Mouse (Mus musculus) adrenal gland, postnatal 4 days (tissue): ENCODE measurements around the gene Mark4. TPM values are rescaled to one million over a fixed set of nuclear protein-coding genes. Genes with fewer than 3 reads are reported as not detected.

Experiments
- DNase-seq, 2 experiments: peaks; one replicate each; pipeline ENCODE4 v3.0.0; 2021 to 2022; ENCODE audit warnings: low spot score in 2 of 2, mixed read lengths in 2 of 2
- total RNA-seq, 2 experiments: library from RNA; stranded (reverse); gene quantifications; 2 replicates each; pipeline ENCODE4 v1.2.3; 2021

The Mark4 gene
- total RNA-seq, 2 experiments from 2014 or later, result 47.7 to 51.6 TPM

DNA sequence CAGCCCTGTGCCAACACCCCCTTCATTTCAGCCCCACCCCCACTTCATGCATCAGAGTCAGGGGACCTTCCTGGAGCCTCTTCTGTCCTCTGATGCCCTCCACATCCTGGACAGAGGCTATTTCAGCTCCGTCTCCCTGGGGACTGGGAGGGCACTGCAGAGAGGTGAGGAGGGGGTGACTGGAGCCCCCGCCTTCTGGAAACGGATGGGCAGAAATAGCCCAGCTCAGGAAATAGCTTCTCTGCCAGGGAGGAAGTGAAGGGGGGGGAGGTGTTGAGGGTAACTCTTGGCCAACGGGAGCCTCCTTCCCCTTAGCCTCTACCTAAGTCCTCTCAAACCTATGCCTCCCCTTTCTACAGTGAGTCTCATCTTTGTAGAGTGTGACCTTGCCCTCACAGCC, 13.8 kb upstream of the Mark4 start:
- no peak for DNase-seq

DNA sequence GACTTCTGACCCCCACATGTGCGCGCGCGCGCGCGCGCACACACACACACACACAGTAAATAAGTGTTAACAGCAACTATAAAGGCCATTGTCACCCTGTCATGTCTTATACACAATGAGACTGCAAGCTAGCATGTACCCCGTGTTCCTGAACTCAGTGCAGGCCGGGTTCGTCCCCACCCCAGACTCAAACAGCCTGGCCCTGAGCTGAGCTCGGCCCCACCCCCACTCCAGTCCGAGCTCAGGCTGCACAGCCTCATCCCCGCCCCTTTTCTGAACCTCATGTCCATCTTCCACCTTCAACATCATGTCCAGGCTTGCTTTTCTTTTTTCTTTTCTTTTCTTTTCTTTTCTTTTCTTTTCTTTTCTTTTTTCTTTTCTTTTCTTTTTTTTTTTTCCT, 11.7 kb upstream of the Mark4 start:
- DNase-seq, result no peak

DNA sequence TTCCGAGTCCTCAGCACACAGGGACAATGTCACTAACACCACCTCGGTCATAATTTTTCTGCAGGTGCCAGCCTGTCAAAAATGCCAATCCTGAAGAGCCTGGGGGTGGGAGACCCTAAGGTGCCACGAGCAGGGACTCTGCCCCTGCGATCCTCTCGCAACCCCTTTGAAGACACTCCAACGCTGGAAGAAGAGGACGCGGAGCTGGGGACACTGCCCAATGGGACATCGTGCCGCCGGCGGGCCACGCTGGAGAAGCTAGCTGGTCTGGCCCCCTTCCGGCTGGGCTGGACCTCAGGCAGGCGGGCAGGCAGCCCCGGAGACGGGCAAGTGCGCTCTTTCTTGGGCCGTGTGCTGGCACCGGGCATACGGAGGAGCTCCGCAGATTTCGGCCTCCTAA, 10.8 kb upstream of the Mark4 start:
- DNase-seq, result no peak

DNA sequence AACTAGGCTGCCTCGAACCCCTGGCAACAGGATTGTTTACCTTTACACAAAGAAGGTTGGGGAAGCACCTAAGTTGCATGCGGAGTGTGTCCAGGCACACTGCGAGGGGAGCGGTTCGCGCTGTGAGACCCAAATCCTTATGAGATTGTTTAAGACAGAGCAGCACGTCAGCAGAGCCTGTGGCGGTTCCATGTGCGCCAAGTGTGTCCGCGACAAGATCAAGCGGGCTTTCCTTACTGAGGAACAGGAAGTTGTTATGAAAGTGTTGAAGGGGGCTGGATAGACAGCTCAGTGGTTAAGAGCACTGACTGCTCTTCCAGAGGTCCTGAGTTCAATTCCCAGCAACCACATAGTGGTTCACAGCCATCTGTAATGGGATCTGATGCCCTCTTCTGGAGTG, 9.7 kb upstream of the Mark4 start:
- no peak for DNase-seq

DNA sequence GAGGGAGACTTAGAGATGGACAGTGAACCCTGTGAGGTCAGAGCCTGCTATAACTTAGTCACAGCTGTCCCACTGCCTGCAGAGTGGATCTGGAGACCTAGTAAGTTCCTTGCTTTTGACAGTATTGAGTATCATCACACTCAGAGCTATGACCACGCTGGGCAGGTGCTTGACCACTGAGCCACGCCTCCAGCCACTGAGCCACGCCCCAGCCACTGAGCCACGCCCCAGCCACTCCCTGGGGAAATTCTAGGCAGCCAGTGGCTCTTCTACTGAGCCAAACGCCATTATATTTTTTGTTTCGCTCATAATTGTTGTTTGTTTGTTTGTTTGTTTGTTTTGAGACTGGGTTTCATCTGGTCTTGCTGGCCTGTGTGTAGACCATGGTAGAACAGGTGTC, 9.0 kb upstream of the Mark4 start:
- DNase-seq, result no peak

DNA sequence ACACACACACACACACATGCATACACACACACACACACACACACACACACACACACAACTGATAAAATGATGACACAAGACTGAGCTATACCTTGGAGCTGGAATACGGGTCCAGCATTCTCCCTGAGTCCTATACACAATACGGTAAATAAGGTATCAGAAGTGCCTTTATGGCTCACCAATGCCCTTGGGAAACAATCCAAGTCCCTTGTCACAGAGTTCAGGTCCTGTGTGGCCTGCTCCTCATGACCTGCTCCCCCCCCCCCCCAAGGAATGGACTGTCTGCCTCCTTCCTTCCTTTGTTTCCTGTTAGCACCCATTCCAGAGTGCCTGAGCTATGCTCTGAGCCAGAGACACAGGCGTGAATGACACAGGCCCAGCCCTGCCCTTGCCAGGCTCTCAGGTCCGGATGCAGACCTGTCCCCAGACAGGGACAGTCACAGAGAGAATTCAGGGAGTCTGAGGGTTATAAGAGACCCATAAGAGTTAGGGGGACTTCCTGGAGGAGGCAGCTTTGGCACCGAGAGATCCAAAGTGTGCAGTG, 8.1 kb upstream of the Mark4 start:
- DNase-seq, result no peak

DNA sequence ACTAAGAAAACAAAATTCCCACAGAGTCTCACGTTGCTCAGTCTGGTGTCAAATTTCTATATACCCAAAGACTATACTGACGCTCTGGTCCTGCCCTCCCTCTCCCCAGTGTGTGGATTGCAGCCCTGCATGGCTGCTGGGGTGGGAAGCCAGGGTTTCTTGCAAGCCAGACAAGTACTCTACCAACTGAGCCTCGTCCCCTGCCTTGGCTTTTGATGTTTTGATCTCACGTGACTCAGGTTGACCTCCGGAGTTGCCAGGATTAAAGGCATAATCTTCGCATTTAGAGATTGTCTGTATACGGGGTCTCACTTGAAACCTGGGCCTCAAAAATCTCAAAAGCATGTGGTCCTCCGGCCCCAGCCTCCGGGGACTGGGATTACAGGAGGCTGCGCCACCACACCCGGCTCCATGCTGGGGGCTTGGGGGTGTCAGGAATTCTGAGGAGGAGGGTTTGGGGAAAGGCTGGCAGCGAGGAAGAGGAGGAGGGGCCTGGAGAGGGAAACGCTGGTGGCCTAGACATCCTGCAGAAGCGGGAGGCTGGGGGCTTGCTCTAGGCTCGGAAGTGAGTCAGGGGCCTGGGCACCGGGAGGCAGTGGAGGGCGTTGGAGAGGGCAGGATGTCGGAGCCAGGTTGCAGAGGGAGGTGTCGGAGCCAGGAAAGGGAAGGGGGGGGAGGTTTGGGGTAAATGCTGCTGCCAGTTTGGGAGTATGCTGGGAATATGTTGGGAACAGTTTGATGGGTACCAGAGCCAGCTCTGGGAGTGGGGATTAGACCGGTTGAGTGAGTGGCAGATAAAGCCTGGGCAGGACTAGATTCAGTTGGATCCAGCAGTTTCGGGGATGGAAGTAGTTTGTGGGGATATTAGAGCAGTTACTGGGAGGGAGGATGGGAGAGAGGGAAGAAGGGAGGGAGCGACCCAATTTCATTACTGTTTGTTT, 6.0 kb upstream of the Mark4 start:
- DNase-seq, result no peak

DNA sequence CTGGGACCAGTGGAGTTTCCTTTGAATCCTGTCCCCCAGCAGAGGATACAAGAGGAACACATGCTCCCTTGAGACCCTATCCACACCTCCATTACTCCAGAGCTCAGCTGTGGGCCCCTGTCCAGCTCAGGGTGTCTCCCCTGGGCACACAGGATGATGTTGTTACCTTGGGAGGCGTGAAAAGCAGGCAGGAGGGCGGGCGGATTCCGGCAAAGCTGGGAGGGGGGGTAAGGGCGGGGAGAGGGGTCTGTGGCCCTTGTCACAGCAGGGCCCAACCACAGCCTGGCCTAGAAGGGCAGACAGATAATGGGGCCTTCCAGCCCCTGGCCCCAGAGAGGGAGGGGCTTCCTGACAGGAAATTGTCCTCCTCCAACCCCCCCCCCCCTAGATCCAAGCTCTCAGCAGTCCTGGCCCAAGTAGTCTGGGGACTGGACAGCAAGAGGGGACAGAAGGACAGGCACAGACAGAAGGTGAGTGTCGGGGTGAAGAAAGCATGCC, 4.3 kb upstream of the Mark4 start, which contains the start of gene Exoc3l2:
TSS of gene Exoc3l2 (plus strand) at position 448 of the 498 bp plus-strand sequence.
- DNase-seq, result no peak

DNA sequence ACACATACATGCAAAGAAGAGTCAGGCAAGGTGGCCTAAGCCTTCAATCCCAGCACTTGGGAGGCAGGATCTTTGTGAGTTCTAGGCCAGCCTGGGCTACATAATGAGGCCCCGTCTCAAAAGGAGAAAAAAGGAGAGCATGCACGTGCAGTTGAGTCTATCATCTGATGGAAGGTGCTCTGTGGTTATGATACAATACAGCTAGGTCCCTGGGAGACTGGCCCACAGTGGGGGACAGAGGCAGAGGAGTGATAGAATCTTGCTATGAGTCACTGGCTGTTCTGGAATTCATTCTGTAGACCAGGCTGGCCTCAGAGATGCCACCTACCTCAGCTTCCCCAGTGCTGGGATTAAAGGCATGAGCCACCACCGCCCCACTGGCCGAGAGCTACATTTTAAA, 3.8 kb upstream of the Mark4 start:
- no peak for DNase-seq

DNA sequence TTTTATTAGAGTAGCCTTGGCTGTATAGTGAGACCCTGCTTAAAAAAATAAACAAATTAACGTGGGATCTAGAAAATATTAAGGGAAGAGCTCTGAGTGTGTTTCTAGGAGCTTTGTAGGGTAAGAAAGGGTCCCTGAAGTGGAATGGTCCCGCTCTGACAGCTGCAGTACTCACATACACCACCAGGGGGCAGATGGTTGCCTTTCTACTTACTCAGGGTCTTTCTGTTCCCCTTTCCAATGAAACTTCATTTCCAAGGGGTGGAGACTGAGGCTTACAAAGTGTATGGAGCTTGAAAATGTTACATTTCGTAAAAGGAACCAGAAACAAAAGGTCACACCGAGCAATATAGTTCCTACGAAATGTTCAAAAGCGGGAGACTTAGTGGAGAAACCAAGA, 2.9 kb upstream of the Mark4 start:
- peak; percentile 47 to 61 for DNase-seq

DNA sequence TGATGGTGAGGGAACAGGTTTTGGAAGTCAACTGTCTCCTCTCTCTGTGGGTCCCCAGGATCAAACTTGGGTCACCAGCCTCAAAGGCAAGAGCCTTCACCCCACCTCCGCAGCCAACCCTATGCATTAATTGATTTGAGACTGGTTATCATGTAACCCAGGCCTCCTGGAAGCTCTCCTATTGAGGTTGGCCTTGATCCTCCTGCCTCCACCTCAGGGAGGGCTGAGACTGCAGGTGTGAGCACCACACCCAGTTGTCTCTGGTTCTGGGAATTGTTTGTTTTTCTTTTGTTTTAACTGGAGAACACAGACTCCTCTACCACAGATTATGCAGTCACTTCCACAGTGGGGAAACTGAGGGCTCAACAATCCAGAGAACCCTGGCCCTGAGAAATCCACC, 1.9 kb upstream of the Mark4 start:
- DNase-seq, result no peak

DNA sequence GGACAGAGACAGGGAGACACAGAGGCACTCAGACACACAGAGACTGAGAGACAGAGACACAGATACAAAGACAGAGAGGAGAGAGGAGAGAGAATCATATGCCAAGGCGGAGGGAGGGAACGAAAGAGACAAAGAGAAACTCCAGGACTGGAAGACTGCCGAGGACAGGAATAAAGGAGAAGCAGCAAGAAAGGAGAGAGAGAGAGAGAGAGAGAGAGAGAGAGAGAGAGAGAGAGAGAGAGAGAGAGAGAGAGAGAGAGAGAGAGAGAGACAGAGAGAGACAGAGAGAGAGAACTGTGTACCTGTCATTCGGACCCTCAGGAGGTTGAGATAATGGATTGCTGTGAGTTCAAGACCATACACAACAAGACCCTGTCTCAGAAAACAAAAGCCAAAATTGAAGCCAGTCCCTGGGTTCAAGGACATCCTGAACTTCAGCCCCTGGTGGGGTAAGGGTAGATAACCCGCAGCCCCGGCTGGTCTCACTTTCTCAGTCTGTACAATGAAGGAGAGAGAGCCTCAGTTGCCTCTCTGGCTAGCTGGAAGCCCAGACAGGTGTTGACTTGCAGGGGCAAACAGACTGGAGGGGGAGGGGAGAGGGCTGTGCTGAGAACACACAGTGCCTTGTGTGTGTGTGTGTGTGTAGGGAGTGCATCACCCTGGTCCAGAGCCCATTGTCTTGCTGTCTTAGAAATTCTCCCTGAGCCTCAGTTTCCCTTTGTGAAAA, 686 bp upstream of the Mark4 start:
- no peak for DNase-seq

DNA sequence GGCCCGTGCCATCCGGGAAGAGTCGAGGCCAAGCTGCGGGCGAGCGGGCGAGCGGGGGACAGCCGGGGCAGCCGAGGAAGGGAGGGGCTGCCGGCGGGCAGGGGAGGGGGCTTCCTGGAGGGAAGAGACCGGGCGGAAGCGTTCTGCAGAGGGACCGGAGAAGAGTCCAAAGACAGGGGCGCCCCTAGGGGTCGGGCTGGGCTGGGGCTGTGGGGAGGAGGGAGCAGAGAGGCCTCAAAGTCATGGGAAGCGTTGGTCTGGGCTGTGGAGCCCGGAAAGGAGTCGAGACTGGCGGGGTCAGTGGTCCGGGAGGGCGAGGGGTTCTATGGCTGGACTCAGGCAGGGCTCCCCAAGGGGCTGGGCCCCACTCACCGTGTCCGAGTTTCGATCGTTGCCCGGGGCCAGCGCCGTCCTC, 542 bp downstream of the Mark4 start:
- no peak for DNase-seq

DNA sequence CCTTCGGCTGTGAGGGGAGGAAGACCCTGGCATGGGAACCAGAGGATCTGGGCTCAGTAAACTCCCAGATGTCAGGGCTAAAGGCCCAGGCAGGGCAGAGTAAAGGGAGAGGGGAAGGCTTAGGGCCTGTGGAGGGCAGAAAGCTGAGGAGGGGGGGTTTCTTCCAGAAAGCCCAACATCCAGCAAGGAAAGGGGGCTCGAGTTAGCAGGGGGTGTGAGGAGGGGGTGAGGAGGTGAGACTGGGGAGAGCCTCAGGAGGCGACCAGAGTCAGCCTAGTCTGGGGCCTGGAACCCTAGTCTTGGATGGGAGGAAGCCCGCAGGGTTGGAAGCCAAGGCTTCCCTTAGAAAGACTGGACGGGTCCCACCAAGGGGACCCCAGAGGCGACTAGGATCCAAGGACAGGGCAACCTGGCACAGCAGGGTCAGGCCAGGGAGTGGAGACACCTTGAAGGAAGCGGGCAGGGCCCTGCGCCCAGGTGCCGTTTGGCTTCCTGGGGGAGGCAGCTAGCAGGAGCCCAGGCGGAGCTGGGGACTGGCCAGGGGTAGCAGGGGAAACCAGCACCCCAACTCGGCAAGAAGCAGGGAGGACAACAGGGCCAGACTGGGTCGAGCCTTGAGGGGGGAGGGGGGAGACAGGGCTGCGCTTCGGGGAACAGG, 1.1 kb downstream of the Mark4 start:
- no peak for DNase-seq

DNA sequence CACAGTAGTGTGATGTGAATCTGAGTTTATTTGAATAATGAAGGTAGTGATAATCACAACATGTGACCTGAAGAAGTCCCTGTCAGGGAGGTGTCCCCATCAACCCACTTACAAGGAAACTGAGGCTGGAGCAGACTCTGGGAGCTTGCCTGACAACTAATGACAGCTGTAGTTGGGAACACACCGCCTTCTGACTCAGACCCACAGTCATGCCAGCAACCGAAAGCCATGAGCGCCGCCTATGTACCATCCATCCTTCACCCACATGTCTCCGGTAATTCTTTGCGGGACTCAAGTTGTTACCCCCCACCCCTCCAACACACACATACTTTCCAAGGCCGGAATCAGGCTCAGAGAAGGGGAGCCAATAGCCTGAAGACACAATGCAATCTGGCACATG, 2.0 kb downstream of the Mark4 start:
- no peak for DNase-seq

DNA sequence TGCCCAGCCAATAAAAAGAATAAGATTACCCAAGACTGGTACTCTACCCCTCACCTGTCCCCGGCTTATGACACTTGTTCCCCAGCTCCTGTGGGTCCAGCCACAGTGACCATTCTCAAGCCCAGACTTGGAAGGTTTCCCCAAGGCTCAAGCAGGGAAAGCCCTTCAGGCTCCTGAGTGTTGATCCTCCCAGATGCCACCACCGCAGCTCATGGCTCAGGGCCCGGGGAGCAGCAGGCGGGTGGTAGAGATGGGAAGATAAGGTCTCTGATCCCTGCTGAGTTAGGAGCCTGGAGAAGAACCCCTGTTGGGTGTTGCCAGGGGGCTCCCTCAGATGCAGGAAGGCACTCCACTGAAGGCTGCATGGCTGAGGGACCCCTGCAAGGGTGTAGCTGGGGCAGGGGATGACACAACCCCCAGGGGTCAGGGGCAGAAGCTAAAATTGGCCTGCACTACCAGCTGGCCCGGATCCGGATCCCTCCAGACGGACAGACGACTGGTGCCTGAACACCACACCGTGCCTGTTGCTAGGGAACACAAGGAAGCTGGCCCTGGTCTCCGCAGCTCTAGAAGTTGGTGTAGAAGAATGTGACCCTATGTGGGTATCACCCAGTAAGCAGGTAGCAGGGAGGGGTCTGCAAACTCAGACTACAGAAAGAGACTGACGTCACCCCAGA, 2.7 kb downstream of the Mark4 start:
- DNase-seq, result no peak

DNA sequence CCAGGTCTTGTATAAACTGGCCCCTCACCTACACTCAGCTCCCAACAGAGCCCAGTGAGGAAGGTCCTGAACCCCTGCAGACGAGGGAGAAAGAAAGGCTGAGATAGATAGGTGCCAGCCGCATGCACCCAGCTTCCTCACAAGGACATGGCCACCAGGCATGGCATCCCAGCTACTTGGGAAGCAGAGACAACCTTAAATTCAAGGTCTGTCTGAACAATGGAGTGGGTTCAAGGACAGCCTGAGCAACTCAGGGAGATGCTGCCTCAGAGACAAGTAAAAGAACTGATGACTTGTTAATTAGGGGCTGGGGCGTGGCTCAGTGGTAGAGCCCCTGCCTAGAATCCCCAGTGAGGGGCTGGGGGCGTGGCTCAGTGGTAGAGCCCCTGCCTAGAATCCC, 3.4 kb downstream of the Mark4 start:
- DNase-seq, result no peak

DNA sequence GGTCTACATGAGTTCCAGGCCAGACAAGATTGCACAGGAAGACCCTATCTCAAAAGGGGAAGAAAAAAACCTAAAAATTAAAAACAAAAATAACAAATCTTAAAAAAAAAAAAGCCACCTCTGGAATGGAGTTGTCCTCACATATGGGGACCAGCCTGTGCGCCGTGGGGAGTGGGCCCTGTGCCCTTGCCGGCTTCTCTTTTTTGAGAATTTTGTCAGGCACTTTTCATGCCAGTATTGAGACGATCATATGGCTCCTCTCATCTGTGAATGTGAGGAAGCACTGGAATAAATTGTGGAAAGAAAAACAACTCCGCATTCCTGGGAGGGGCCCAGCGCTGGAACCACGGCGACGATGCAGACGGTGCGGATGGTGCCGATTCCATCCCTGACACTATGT, 9.5 kb downstream of the Mark4 start:
- no peak for DNase-seq

DNA sequence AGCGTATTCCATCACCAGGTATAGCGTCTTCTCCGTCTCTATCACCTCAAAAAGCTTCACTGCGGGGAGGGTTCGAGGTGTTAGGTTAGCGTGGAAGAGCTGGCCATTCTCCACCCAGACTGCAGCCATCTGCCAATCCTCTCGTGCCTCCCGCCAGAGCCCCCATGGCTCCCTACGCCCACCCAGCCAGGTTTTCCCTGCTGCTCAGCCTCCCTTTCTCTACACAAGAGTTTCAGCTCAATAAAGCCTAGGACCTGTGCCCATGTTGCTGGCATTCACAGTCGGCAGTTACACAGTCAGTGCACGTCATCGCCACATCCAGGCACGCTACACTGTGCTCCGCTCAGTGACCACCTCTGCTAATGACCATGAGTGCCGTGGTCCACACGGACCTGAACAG, 10.9 kb downstream of the Mark4 start:
- DNase-seq, result no peak

DNA sequence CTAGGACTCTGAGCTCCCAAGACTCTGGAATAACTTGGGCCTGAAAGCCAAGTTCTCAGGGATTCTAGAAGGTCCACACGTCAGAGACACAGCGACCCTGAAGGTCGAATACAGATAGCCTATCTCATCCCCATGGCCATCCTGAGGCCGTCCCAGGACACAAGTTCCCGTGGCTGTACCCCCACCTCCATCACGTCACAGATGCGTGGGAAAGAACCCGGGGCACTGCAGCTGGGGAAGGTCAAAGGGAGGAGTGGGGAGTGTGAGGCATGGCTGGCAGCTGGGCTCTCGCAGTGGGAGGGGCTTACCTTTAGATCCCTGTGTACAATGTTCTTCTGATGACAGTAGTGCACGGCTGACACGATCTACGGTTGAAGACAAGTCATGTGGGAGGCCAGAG, 13.8 kb downstream of the Mark4 start:
- no peak for DNase-seq

DNA sequence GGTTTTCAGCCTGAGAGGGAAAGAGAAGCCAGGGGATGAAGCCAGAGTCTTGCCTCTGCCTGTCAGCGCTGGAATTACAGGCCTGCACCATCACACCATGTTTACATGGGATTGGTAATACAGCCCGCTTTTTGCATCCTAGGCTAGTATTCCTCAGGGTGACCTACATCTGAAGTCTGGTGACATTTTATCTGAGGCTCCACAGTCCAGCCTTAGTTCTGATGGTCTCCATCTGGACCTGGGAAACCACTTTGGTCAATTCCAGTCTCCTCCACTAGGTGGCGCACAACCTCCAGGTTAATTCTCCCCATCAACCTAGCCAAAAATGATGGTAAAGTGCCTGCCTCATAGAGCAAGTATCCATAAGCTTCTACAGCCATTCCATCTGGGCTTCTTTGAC, 15.3 kb downstream of the Mark4 start:
- peak; percentile 70 to 72 for DNase-seq
